Mouse (Mus musculus) G1E (cell line): ENCODE results near the gene Sertad4. TPM values are rescaled to one million over a fixed set of nuclear protein-coding genes. Genes with fewer than 3 reads are reported as not detected.

Source experiments
- ATAC-seq: 2 replicates; pipeline ENCODE4 v1.8.0; 2016; ENCODE audit warnings: mild to moderate bottlenecking; ENCODE audit not compliant: insufficient number of reproducible peaks, poor library complexity, low FRiP score, severe bottlenecking; ENCODE audit errors: extremely low read depth
- DNase-seq: peaks from one replicate; pipeline ENCODE4 v3.0.0; 2012; ENCODE audit warnings: low spot score
- H3K27me3 ChIP-seq: 2 replicates; pipeline ENCODE4 v1.6.1; 2012; ENCODE audit warnings: mild to moderate bottlenecking, low read length, inconsistent platforms; ENCODE audit not compliant: insufficient read depth
- H3K36me3 ChIP-seq: replicated peaks from 2 replicates; pipeline ENCODE3; 2012; ENCODE audit warnings: mild to moderate bottlenecking, inconsistent platforms
- H3K4me1 ChIP-seq: 2 replicates; pipeline ENCODE4 v1.6.1; 2012; ENCODE audit warnings: low read depth, low read length, inconsistent platforms, mixed read lengths; ENCODE audit not compliant: insufficient read depth
- H3K4me3 ChIP-seq: 2 replicates; pipeline ENCODE4 v1.5.1; 2012; ENCODE audit warnings: low read depth, mild to moderate bottlenecking, inconsistent platforms, low read length, moderate library complexity, mixed read lengths
- H3K9me3 ChIP-seq: replicated peaks from 2 replicates; pipeline ENCODE4 v1.6.1; 2012; ENCODE audit warnings: inconsistent platforms
- CTCF ChIP-seq: IDR thresholded peaks from 2 replicates; pipeline ENCODE4 v1.5.1; 2012; ENCODE audit warnings: low read depth, low read length, inconsistent platforms, mixed read lengths
- GATA1 ChIP-seq: IDR thresholded peaks from 2 replicates; pipeline ENCODE4 v1.6.1; 2012; ENCODE audit warnings: borderline replicate concordance, low read length, inconsistent platforms, mixed read lengths
- GATA2 ChIP-seq: IDR thresholded peaks from 2 replicates; pipeline ENCODE4 v1.6.1; 2012; ENCODE audit warnings: low read depth, low read length, inconsistent platforms, borderline replicate concordance
- POLR2AphosphoS5 ChIP-seq: IDR thresholded peaks from 2 replicates; pipeline ENCODE4 v1.6.1; 2012; ENCODE audit warnings: low read depth, low read length, inconsistent platforms; ENCODE audit not compliant: insufficient replicate concordance
- TAL1 ChIP-seq: conservative IDR thresholded peaks from 2 replicates; pipeline ENCODE4 v1.6.1; 2012; ENCODE audit warnings: low read depth, low read length, inconsistent platforms, mixed read lengths
- polyA plus RNA-seq: library from polyadenylated mRNA; stranded (reverse); fragments of >175 nt; gene quantifications from 2 replicates; pipeline ENCODE4 v1.2.3, GENCODE M21; 2012
- total RNA-seq, 2 experiments: library from RNA; stranded (forward) in 1 of 2; stranded (reverse) in 1 of 2; fragments of 200-1000 nt in 1 of 2; fragments of >200 nt in 1 of 2; fragmentation: Nextera tagmentation in 1 of 2; gene quantifications; 2 replicates each; pipeline ENCODE4 v1.2.3; 2014 to 2017

Gene Sertad4
- total and polyA plus RNA-seq, 3 experiments = 0.11 TPM; not detected in 2

GRCm38 (mm10) chr1:192799165-192799991, 56.2 kb downstream of the Sertad4 start:
- TF ChIP-seq GATA1 (no peak), TAL1 (no peak), GATA2 (no peak), CTCF (no peak), POLR2AphosphoS5 (no peak)
- Histone ChIP-seq H3K4me1 (no peaks in the 10 kb centered on the region), H3K4me3 (no peak overlapping the region), H3K36me3 (no peaks in the 10 kb centered on the region), H3K27me3 (no peaks in the 10 kb centered on the region), H3K9me3 (peaks cover 63% of the 10 kb centered on the region)
- ATAC-seq (no peak), DNase-seq (no peak)

- Histone ChIP-seq H3K36me3 (no peaks in the 10 kb centered on the region), H3K4me3 (no peak overlapping the region), H3K9me3 (peaks cover 71% of the 10 kb centered on the region), H3K27me3 (no peaks in the 10 kb centered on the region), H3K4me1 (no peaks in the 10 kb centered on the region)
- TF ChIP-seq TAL1 (no peak), GATA1 (no peak), CTCF (no peak), GATA2 (no peak), POLR2AphosphoS5 (no peak)
- DNase-seq = no peak
- no peak for ATAC-seq
Observed at GRCm38 (mm10) chr1:192798212-192799164, 57.1 kb downstream of the Sertad4 start.

GRCm38 (mm10) chr1:192797011-192797274, 58.6 kb downstream of the Sertad4 start:
- Histone ChIP-seq H3K36me3 (no peaks in the 10 kb centered on the region), H3K27me3 (no peaks in the 10 kb centered on the region), H3K4me1 (no peaks in the 10 kb centered on the region), H3K4me3 (no peak overlapping the region), H3K9me3 (peaks cover 67% of the 10 kb centered on the region)
- ATAC-seq (no peak), DNase-seq (no peak)
- TF ChIP-seq GATA1 (no peak), TAL1 (no peak), CTCF (no peak), POLR2AphosphoS5 (no peak), GATA2 (no peak)

- H3K27me3 ChIP-seq = no peaks in the 10 kb centered on the region
- ATAC-seq = no peak
- peak; percentile 8 for DNase-seq
- H3K4me1 ChIP-seq = no peaks in the 10 kb centered on the region
- no peaks in the 10 kb centered on the region for H3K36me3 ChIP-seq
- H3K4me3 ChIP-seq = no peak overlapping the region
- TF ChIP-seq GATA2 (no peak), TAL1 (no peak), CTCF (no peak)
- peaks cover 64% of the 10 kb centered on the region for H3K9me3 ChIP-seq
Observed at GRCm38 (mm10) chr1:192796201-192797010, 59.1 kb downstream of the Sertad4 start.

GRCm38 (mm10) chr1:192794957-192795745, 60.4 kb downstream of the Sertad4 start:
- Histone ChIP-seq H3K36me3 (no peaks in the 10 kb centered on the region), H3K4me1 (no peaks in the 10 kb centered on the region), H3K4me3 (no peak overlapping the region; the same call in 1 of the 2 replicates), H3K9me3 (peaks cover 68% of the 10 kb centered on the region), H3K27me3 (no peaks in the 10 kb centered on the region)
- TF ChIP-seq TAL1 (no peak), GATA1 (no peak), CTCF (no peak), POLR2AphosphoS5 (no peak), GATA2 (no peak)
- no peak for ATAC-seq
- DNase-seq = no peak

Other genes with a start within 250 kb of the Sertad4 start
- not detected in 2 replicates for gene Hhat, start 84.5 kb downstream of the Sertad4 start, total RNA-seq (2014; fragmentation: Nextera tagmentation)
- gene Hhat, start 84.5 kb downstream of the Sertad4 start, total RNA-seq (2017) = 0.17 and 0.22 TPM in 2 replicates
- gene Hhat, start 84.5 kb downstream of the Sertad4 start, polyA plus RNA-seq = not detected in 2 replicates
- not detected in 2 replicates for gene Syt14, start 180.0 kb upstream of the Sertad4 start, total RNA-seq (2014; fragmentation: Nextera tagmentation)
- 0.16 and 0.17 TPM in 2 replicates for gene Syt14, start 180.0 kb upstream of the Sertad4 start, total RNA-seq (2017)
- not detected in 2 replicates for gene Syt14, start 180.0 kb upstream of the Sertad4 start, polyA plus RNA-seq